Mouse (Mus musculus): Measurements from ENCODE around the gene Hist1h2af.
"Not testable (repeated sequence)": the region's sequence is repeated elsewhere in the genome, so short reads cannot be mapped to it uniquely, and the experiment has no call there.

DNA sequence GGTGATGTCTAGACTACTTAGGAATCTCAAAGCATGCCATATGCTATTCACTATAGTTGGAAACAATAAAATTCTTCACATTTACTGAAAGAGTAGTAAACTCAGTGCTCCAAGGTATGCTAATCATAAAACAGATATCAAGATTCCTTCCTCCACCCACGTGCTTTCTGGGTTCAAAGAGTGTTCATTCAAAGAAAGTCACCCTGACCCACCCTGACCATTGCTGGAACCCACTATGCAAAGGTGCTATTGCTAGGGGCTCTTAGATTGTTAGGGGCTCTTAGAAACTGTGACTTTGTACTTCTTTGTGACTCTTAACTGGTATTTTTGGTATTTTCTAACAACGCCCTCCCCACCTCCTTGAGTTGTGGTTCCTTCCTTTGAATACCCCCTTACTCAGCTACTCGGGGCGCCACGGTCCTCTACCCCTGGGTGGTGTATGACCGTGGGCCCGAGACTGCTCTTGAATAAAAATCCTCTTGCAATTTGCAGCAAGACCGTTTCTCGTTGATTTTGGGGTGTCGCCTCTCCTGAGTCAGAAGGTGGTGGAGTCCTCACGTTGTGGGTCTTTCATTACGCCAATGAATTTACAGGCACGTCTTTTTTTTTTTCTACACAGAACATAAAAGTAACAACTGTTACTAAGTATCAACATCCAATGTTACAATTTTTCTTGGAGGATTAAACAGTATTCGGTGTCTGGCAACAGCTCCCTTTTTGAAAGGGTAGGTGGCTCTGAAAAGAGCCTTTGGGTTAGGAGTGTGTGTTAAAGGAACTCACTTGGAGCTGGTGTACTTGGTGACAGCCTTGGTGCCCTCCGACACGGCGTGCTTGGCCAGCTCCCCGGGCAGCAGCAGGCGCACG is 39.6 kb downstream of the Hist1h2af start:
- not testable (repeated sequence) for TF ChIP-seq ZC3H11A (IDR thresholded peaks at IDR 0.05; ENCODE audit: borderline replicate concordance, low read depth, low read length); ZNF384 (IDR thresholded peaks at IDR 0.05; ENCODE audit: low read depth, low read length); HCFC1 (IDR thresholded peaks at IDR 0.05; ENCODE audit: borderline replicate concordance, insufficient read depth, low read length); MAFK (IDR thresholded peaks at IDR 0.05; ENCODE audit: insufficient read depth, low read depth, low read length)
